Mouse (Mus musculus) left cerebral cortex, postnatal 4 days (tissue): ENCODE measurements around the gene Emcn. TPM values are rescaled to one million over a fixed set of nuclear protein-coding genes. Genes with fewer than 3 reads are reported as not detected.

Experiments used
- DNase-seq: peaks from one replicate; pipeline ENCODE4 v3.0.0-alpha.2; 2022
- intact Hi-C: fragments of 180-260 bp; cut with DNase I; formaldehyde crosslinking; loops from one replicate; pipeline ENCODE4 v1.15.1; 2025
- total RNA-seq, 2 experiments: library from RNA; stranded (reverse); gene quantifications; 2 replicates each; pipeline ENCODE4 v1.2.3; 2021

Gene Emcn
- total RNA-seq, 2 experiments from 2014 or later = 4.0 to 4.4 TPM

DNA sequence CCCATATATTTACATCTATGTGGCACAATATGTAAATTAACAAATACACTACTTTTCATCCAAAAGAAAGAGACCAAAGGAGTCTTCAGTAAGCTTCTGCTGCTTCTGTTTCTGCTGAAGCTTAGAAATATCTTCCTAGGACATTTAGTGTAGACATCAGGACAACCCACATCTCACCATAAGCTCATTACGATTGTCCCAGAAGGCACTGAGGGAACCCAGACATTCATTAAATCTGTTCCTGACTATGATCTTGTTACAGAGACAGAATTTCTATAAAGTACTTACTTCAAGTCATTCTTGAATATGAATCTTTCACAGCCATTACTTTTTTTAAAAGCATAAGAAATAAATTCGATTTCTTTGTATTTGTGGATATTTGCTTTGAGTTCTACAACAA is 41.4 kb downstream of the Emcn start:
- intact Hi-C loops = no loop called here
- no peak for DNase-seq

DNA sequence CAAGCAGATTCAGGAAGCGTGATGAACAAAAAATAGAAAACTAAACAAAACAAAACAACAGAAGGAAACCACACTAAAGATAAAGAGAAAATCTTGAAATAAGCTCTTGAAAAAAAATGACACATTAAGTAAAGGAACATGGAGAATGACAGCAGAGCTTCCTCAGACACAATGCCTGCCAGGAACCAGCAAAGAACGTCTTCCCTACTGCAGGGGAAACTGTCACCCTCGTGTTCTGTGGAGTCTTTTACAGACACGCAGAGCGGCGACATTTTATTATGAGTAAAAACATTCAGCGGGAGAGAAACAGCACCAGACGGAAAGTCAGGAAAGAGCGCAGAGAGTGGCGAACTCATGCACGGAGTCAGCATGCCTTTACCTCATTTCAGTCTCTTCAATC is 54.7 kb downstream of the Emcn start:
- intact Hi-C loops = no loop called here
- DNase-seq = no peak

DNA sequence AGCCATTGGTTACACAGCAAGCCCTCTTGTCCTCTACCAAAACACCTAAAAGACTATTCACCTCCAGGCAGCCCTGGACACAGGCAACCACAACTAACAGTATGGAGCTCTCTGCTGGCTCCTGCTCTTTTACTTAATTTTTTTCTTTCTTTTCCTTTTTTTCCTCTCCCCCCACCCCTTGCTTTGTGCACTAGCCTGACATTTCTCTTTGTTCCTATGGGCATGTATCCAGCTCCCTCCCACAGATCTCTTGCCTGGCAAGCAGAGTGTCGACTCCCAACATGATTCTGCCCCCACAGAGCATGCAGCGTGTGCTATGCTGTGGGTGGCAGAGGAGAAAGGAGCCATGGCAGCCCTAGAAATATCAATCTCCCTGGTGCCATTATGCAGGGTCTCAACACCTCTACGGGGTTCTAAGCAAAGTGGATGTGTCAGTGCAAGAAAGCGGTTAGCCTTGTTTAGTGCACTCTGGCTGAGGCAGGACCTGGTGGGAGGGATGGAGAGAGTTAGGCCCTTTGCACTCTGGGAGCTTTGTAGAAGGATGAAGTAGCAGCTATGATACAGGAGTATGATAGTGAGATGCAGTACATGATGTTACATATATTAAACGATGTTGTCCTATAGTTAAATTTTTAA is 74.7 kb downstream of the Emcn start:
- peak; percentile 63 for DNase-seq
- intact Hi-C loops = loop anchor here (5.0 kb wide), 1 partner anchor 1528 kb away; no protein-coding TSS in a partner anchor

DNA sequence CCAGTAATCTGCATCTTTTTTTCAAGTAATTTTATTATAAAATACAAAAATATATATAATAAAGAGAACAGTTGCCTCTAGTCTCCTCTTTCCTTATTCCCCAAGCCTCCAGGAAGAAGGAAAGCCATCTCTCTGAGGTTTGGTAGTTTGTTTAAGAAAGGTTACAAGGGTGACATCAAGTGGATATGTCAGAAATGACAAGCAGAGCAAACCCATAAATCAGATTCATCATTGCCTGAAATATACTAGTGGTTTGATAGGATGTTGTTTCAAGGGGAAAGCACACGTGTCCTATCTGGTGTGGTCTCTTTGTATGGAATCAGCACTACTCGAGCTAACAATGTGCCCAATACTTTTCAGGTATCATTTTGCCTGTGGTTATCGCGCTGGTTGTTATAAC is 77.8 kb downstream of the Emcn start:
- DNase-seq = no peak
- intact Hi-C loops = loop anchor here (5.0 kb wide), 1 partner anchor 1531 kb away; no protein-coding TSS in a partner anchor

DNA sequence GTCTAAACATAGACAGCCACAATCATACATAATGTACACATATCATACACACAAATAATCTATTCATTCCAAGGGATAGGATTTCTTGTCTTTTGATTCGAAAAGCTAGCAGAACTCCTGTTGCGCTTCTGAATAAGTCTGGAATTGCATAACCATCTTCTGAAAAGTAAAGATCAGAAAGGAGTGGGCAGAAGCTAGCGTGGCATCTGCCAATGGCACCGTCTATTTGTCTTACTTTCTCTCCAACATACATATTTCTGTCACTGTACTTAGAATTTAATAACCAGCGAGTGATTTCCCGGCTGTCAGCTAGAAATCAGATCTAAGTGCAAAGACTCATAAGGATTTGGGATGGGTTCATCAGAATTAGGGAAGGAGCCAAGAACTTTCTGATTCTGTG is 88.6 kb downstream of the Emcn start:
- intact Hi-C loops = no loop called here
- DNase-seq = no peak

DNA sequence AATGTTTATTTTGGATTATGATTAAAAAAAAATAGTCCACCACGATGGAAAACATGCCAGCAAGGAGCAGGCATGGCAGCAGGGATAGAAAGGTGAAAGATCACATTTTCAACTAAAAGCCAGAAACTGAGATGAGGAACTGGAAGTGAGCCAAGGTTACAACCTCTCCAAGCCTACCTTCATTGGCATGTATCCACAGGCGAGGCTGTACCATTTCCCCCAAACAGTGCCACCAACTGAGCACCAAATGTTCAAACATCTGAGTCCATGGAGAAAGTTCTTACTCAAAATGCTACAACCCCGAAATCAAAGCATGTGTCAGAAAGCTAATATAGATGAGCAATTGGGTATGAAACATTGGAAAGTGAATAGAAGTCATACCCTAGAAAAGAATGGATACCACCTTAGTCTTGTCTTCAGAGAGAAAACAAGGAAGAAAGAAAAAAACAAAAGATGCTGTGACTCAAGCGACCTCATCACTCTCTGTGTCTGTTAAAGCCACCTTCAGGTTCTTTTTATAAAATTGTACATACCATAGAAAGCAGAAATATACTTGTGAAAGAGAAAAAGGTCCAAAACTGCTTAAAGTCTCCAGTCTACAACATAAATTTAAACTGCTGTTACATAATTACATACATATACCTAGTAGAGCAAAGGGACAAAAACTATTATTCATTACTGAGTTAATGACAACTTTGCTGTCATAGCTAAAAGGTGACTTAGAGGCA is 124.2 kb downstream of the Emcn start:
- intact Hi-C loops = no loop called here
- DNase-seq = peak; percentile 52

DNA sequence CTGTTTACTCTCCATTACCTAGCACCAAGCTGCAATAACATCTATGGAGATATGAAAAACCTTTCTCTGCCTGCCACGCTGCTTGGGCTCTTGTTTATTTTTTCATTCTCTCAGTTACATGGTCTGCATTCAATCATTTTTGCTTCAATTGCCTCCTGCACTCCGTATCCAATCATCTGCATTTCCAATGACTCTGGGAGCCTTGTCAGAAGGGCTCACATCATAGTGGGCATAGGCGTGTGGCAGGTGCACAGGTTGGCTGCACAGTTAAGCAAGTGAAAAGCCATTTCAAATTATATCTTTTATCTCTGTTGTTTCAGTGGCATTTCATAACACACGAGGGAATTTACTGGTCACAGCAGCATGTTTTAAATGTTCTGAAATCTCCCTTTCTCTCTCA is 125.1 kb downstream of the Emcn start:
- intact Hi-C loops = no loop called here
- peak; percentile 41 for DNase-seq

DNA sequence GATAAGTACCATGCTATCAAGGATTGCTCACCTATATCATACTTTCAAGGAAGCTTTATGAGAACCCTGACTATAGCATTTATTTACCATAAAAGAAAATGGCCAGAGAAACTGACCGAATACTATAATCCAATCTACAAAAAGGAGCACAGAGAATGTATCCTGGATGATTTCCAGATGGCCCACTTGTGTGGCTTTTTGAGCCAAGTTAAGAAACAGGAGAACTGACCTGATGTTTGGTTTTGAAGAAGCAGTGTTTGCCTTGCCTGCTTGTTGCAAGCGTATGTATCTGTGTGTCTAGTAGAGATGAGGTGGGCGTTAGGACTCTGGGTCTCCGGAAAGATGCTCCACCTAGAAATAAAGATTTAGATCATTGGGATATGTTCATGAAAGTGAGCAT is 125.9 kb downstream of the Emcn start:
- intact Hi-C loops = no loop called here
- DNase-seq = no peak

DNA sequence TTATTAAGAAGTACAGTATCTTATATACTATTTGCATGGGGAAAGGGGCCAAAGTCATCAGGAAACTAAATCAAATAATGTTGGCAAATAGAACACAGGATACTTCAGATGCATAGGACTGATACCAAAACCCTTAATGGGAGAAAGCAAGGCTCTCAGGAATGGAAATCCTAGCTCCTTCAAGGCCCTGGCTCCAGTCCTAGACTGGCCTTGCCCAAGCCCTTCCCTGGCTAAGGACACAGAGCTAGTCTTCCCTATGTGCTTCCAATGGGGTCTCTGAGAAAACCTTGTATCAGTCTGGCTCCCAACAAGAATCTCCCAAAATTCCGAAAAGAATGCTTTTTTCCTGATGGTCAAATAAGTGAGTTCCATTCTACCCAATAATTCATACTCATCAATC is 126.5 kb downstream of the Emcn start:
- intact Hi-C loops = no loop called here
- DNase-seq = no peak

DNA sequence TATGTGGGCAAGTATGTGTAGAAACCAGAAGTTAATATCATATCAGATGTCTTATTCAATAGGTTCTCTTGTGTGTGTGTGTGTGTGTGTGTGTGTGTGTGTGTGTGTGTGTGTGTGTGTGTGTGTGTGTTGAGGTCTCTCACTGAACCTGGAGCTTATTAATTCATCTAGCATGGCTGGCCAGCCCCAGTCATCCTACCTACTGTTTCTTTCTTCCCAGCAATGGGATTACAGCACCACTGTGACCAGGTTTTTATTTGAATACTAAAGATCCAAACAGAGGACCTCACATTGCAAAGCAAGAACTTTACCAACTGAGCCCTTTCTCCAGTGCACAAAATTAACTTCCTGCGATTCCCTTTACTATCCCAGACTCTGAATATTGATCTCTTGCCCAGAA is 131.3 kb downstream of the Emcn start:
- intact Hi-C loops = no loop called here
- no peak for DNase-seq

DNA sequence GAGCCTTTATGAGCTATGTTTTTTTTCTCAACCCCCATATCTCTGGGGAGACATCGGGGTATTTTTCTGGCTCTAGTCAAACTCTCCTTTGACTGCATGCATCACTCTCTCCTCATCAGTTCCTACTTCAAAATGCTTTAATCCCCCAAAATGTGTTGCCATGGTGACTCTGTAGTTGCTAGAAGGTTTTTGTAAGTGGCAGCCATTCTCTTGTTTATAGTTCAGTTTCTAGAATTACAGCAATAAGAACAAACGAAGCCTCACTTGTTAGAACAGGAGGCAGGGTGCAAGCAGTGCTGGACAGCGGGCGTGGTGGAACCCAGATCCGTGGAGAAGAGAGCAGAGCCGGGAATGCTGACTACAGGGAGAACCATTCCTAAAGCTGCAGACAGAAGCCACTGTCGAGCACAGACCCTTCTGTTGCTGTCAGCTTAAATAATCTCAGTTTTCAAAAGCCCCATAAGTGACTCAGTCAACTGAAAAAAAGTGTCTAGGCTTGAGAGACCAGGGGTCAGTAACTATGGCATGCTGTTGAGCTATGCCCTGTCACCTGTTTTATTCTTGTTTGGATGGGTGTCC is 139.0 kb downstream of the Emcn start:
- intact Hi-C loops = no loop called here
- DNase-seq = no peak

DNA sequence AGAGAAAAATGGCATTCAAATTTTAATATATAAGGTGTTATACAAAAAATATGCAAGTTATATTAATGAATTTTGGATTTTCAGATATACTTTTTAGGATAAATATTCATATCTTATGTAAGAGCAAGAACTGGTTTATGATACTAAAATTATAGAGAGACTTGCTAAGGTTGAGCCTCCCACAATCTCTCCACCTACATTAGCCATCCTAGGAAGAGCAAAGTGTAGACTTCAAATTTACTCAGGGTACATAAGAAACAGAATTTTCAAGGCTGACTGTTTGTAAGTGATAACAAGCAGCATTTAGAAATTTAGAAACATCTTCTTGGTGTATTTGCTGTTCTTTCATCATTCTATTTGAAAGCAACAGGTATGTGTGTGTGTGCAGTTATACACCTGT is 140.3 kb downstream of the Emcn start:
- DNase-seq = no peak
- intact Hi-C loops = no loop called here
